Mouse (Mus musculus) lung, adult 18-20 months (tissue): Measurements from ENCODE around the gene Nol10.
A peak's percentile ranks its signal among the peaks of the same experiment; 100 is the strongest.
"Not testable (repeated sequence)": the region's sequence is repeated elsewhere in the genome, so short reads cannot be mapped to it uniquely, and the experiment has no call there.

Source experiments
- DNase-seq, 2 experiments: peaks; one replicate each; pipeline ENCODE4 v3.0.0; 2022; ENCODE audit warnings: mixed read lengths in 2 of 2

Gene Nol10

DNA sequence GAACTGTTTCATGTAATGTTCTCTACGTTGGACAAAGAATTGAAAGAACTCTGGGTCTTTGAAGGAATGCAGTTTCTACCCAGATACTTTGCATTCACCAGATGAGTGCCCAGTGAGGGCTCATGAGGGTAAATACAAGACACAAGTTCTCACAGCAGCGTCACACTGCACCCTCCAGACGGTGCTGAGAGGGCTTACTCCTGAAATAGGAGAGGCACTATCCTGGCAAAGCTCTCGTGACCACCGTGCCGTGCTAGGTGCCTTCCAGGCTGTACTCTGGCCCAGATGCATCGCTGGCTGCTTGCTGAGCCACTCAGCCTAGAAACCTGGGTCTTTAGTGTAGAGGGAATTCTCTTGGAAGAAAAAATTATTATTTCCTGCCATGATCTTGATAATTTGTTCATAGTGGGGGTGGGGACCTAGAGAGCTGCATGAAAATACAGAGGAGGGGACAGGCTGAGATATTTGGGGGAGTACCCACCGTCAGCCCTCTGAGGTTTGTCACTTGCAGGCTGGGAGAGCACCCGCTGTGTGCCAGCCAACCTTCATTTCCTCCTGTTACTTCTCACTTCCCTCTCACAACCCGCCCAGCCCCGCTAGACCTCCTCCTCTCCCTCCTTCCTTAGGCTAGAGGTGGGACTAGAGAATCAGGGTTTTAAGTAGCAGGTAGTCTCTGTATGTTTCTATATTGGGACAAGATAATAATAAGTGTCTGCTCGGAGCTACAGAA lies 63.7 kb downstream of the Nol10 start:
- no peak for DNase-seq

DNA sequence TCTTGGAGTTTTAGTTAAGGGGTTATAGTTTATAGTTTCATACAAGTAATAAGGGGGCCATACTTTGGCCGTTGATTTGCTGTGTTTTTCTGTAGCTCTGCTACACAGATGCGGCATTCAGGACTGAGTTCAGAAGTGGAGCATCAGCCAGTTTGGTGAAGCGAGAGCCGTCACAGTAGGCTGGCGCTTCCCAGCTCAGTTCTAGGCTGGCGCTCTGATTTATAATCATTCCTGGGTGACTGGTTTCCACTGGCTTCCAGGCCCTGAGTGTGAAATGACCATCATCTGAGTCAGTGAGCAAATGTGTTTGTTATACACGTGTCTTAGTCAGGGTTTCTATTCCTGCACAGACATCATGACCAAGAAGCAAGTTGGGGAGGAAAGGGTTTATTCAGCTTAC lies 66.5 kb downstream of the Nol10 start:
- no peak for DNase-seq

DNA sequence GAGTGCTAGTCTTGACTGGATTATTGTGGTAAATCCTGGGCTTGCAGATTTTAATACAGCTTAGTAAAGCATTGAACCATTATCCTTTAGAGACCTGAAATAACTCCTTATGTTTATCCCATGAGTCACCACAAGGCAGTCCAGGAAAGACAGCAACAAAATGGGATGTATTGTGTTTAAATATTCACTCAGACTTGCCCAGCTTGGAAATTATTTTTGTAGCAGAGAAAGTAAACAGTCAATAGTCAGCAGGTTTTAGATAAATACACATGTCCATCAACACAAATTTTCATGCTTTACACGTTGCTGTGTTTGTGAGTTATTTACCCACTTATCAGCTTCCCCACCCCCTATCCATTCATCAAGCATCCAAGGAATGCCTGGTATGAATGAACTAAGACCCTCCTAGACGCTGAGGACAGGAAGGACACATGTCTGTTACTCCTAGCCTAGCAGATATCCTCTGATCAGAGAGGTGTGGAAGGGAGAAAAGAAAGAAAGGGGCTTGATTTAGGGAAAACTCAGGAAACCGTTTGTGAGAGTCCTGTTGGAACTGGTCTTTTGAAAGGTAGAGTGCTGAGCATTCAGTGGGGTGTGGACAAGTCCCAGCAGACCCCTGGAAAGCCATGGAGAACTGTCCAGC lies 72.0 kb downstream of the Nol10 start:
- DNase-seq = no peak

DNA sequence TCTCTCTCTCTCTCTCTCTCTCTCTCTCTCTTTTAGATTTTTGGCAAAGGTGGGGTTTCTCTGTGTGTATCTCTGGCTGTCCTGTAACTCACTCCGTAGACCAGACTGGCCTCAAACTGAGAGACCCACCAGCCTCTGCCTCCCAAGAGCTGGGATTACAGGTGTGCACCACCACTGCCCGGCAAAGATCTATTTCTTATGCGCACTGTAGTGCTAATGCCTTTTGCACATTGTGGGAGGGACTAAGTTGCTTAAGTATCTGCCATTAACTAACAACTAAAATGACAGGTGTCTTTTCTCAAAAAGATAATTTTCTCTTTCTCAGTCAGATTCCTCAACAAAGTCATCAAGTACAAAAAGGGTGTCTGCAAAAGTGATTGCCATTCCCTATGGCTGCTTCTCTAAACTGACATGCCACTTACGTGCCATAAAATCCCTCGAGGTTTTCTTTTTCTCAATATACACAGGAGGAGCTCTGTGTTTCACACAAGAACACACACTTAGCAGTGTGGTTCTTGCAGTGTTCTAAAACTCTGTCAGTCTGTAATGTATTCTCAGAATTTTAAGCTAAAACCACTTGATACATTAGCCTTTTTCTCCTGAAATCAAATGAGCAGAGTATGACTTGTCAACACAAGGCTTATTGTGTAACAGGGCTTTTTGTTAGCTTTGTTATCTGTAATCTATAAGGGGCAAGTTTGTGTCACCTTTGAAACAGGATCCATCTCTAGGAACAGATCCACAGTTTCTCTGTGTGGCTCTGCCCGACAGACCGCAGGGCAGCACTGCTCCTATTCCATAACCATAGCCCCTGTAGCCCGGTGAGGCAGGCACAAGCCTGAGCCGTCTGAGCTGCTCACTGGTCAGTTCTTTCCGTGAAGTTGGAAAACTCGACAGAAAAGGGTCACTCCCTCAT lies 77.3 kb downstream of the Nol10 start:
- DNase-seq = no peak

DNA sequence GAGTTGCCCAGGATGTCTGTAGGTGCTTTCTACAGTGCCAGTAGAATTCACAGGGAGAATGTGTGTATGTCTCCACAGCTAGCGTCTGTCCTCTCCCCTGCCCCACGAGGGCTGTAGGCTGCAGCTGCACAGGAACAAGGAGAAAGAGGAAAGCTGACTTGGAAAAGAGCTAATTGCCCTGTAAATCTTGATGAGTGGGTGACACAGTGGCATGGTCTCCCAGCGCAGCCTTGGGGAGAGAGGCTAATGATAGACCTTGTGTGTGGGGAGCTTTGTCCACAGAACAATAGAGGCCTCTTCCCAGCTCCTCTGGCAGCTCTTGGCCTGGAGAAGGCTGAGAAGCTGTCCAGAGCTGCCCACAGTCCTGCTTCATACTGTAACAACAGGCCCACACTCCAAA lies 78.5 kb downstream of the Nol10 start:
- DNase-seq = no peak

DNA sequence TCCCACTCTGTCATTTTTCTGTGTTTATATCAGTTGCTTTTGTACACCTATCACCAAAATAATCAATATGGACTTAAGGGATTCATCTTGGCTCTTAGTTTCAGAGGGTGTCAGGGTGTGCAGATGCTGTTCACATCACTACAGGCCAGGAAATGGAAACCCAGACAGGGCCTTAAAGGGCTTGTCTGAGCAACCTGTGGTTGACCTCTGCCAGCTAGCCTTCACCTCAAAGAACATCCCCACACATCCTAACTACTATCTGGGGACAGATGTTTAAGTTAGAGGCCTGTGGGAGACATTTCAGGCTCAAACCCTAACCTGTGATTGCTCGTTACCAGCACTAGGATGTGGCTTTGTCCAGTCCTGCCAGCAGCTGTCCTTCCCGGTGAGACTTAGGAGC lies 82.3 kb downstream of the Nol10 start:
- no peak for DNase-seq

DNA sequence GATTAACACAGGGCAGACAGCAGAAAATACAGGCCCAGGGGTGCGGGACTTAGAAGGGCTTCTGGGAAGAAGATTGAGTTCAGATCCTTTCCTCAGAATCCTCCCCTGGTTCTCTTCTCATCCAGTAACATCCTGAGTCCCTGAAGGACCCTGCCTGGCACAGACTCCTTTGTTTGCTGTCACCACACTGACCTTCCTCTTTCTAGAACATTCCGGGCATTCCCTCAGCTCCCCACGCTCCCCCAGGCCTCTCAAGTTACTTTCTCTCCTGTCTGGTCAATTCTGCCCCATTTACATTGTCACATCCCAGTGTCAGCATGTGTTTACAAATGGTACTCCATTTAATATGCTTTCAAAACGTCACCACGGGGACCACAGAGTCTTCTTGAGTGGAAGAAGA lies 82.9 kb downstream of the Nol10 start:
- no peak for DNase-seq

DNA sequence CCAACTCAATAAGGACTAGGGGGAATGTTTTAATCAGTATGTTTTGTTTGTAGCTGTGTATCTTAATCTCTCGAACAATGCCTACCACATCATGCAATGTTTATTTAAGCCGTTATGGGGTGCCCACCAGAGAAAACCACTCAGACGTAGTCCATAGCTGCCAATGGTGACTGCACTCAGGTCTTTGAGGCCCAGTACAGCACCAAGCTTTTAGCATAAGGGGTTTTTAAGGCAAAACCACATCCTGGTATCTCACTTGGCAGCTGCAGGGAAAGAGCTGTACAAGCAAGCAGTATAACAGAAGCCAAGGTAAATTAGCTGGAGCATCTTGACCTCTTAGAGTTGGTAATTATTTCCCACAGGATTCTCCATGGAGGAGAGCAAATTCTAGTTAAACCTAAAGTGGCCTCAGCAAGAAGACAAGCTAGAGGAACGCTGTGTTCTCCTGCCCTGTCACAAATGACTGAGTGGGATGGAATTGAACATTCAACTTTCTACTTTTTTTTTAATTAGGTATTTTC lies 83.6 kb downstream of the Nol10 start:
- no peak for DNase-seq

DNA sequence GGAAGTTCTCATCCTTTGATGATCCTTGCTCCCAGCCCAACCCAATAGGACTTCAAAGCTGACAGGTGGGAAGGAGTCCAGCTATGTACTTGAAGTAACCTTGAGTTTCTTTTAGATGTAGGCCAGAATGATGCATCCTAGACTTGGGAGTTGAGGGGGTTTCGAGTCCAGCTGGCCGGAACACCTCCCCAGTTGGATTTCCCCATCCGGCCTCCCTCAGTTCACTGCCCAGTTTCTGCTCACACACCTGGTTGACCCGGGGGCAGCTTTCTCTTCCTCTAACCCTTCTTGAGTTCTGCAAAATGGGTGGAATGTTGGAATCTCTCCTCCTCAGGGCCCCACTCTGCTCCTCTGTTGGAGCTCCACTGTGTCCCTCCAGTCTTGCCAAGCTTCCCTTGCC lies 85.5 kb downstream of the Nol10 start:
- no peak for DNase-seq

DNA sequence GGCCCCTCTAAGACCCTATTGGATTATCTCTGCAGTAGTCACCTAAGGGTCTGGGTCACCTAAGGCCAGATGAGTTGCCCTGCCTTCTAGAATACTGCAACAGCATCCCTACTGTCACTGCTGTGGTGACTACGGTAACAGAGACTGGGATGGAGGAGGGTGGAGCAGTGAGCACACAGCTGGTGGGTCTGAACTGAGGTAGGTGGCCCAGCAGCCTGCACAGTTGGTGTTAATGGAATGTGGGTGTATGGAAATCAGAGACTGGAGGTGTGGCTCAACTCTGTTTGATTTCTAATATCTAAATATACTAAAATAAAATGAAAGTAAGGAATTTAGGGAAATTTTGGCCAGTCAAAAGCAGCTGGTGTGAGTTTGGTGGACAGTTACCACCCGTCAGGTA lies 88.2 kb downstream of the Nol10 start:
- DNase-seq = no peak

DNA sequence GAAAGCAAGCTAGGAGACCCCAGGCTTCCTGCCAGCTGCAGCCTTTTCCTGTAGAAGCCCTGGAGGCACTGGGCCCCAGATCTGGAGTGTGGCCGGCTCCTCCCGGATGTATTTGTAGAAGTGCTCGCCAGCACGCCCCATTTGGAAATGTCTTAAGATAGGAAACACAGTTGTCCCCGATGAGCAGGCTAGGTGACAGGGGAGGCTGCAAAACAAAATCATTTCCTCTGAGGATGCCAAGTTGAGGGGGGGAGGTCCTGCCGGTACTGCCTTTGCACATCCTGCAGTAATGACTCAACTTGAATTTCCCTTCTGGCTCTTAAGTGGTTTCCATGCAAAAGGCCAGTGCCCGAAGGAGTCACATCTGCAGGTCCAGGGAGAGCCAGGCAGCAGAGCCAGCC lies 92.0 kb downstream of the Nol10 start:
- peak; percentile 21 to 34 for DNase-seq

DNA sequence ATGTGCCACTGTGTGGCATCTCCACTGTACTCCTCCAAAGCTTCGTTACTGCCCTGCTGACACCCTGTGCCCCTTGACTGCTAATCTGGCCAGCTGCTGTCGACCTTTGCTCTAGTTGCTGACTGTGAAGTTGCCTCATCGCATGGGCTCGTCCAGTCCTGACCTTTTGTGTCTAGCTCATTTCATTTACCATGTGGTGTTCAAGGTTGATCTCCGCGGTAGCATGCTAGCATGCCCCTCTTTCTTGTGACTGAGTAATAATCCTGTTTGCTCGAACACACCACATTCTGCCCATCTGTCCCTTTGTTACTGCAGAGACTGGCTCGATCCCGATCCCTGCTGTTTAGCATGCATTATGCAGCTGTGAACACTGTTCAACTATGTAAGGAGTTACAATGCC lies 93.2 kb downstream of the Nol10 start:
- DNase-seq = no peak

DNA sequence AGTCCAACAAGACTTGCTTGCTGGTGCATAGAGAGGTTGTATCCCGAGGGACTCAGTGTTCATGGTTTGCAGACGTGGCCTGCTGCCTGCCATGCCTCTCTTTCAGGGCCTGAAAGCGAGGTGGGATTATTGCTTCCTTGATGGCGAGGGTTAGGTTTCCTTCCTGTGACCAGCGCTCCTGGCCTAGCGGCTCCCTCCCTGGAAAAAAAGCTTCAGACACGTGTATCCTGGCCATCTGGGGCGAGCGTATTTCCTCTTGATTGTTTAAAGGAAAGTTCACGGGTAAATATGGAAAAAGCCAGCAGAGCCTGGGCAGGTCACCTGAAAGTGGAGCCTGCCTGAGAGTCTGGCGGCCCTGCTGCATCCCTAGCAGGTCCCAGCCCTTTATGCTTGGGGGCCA lies 96.1 kb downstream of the Nol10 start:
- DNase-seq = peak; percentile 10 to 13

DNA sequence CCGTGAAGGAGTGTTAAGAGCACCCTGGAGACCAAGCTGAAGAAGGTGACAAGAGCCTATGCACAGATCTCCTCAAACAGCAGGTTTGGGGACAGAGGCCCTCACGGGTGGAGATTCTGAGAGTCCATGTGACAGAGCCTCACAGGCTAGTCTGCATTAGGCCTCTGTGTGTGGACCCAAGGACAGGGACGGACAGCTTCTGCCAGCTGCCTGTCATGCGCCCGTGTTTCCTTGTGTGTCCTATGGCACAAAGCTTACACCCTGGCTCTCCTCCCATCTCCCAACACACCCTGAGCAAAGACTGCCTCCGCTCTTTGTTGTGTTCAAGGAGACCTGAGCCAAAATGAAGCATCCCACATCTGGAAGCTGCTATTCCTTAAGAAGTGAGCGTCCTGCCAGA lies 97.0 kb downstream of the Nol10 start:
- DNase-seq = no peak

DNA sequence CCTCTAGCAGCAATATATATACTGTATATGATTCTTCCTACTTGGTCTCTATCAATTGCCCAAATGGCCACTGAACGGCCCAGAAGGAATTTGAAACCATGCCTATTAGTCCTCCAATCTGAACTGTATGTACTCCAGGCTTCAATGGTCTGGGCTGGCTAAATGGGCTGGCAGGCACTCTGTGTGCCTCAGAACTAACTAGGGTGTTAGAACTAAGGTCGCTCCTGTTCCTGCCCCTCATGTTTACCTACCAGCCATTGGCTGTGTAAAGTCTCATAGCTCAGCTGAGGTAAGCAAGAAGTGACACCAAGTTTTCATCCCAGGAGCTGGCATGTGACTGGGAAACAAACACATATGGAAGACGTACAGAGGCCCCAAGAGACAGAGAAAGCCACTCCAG lies 100.5 kb downstream of the Nol10 start:
- no peak for DNase-seq

DNA sequence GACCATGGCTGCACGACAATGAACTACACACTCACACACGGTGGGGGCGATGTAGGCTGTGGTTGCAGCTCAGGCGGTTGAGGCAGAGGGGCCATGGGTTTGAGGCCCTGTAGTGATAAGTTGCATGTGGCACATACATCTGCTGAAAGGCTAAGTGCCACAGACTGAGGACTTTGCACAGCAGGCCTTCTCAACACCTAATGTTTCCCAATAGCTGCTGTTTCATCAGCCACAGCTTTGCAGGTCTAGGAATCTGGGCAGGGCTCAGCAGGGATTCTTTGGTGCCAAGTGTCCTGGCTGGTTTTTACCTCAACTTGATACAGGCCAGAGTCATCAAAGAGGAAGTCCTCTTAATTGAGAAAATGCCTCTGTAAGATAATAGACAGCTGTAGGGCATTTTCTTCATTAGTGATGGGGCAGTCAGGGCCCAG lies 101.4 kb downstream of the Nol10 start:
- DNase-seq = no peak

DNA sequence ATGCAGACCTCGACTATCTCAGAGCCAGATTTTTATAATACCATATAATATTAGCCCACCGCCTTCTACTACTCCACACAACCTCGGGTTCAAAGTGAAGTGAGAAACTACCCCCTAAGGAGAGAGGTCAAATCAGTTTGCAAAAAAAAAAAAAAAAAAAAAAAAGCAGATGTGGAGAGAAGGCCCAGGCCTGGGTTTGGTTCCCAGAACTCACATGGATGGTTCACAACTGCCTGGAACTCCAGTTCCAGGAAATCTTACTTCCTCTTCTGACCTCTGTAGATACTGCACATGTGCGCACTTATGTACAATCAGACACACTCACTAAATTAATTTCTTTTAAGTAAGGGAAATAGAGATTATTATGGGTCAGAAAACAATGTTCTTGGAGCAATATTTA lies 102.2 kb downstream of the Nol10 start:
- no peak for DNase-seq

DNA sequence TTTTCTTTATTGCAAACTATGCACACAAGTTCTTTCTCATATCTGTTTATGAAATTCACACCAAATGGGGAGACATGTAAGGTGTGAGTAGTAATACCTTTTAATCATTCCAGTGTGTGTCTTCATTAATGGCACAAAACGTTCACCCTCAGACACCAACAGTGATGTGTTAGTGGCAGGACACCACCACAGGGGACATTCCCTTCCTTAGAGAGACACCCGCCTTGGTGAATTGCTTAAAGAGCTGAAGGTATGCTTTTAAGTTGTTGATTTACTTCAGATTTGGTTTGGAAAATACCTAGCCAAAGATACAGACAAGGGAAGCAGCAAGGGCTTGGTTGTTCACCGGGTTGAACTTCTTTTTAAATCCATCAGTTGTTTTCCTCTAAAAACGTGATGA lies 102.7 kb downstream of the Nol10 start:
- DNase-seq = no peak

DNA sequence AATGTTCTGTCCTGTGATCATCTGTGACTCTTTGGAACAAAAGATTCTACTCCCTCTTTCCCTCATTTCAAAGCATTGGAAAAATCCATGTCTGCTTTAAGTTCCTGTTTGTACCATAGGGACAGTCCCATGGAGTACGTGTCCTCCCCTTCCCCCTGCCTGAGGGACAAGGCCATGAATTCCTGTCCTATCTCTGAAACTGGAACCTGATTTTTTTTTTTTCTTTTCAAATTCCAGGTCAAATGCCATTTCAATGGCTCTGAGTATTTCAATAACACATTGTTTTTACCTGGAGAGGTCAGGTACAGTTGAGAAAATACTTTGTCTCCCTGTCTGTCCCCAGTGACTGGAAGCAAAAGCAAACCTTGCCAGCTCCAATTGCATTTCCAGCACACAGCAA lies 104.0 kb downstream of the Nol10 start:
- DNase-seq = no peak

DNA sequence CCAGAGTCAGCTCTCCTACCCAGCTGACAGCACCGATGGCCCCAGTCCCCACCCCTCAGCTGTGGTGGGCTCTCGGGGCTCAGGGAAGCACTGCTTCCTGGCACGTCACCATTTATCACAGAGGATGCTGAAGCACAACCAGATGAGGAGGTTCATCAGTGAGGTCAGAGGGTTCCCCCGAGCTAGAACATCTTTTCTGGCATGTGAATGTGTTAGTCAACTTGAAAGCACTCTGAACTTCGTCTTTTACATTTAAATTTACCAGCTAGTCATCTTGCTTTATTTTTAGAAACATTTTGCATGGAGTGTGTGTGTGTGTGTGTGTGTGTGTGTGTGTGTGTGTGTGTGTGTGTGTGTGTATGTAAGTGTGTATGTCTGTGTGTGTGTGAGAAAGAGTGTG lies 105.7 kb downstream of the Nol10 start:
- no peak for DNase-seq

DNA sequence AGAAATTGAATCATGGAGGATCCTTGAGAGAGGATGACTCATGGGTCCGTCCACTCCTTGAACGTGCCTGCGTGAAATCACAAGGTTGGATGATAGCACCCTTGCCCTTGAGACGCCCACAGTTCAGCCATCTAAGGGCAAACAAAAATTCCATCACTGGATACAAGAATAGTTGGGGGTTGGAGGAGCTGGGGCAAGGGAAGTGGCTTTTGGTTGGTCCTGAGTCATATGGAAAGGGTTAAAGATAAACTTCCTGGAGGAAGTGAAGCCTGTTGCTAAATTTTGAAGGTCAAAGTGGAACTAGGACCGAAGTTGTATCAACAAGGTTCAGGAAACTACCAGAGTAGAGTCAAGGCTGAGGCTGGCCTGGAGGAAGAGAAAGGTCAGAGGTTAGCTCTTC lies 106.8 kb downstream of the Nol10 start:
- DNase-seq = no peak

DNA sequence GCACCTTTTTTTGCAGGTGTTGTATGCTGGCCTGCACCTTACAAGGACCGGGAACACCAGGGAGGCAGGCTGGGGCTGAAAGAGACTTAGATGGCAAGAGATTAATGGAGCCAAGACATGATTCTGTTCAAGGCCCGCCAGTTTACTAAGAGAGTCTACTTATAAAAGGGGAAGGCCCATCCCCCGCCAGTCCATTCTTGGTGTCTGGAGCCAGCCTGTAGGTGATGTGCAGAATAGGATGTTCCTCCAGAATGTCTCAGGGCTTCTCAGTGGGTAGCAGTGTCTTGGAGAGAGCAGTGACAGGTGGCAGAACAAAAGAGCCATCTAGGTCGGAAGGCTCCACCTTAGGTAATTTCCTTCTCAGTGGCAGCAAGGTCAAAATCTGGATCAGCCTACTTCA lies 111.0 kb downstream of the Nol10 start:
- DNase-seq = not testable (repeated sequence)

DNA sequence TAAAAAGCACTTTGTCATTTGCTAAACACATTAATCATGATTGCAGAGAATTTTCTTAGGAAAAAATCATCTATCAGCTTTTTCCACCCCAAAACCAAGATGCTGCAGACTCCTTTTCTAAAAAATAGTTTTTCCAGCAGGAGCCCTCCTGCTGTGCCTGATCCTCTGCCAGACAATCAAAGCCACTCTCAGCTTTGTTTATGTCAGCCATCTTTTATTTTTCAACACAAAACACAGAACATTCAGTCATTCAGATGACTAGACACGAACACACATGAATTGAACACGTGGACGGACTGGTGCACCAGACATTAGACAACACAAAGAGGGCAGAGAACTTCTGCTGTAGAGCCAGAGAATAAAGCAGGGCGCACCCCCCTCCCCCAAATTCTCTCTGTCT lies 115.4 kb downstream of the Nol10 start:
- no peak for DNase-seq

DNA sequence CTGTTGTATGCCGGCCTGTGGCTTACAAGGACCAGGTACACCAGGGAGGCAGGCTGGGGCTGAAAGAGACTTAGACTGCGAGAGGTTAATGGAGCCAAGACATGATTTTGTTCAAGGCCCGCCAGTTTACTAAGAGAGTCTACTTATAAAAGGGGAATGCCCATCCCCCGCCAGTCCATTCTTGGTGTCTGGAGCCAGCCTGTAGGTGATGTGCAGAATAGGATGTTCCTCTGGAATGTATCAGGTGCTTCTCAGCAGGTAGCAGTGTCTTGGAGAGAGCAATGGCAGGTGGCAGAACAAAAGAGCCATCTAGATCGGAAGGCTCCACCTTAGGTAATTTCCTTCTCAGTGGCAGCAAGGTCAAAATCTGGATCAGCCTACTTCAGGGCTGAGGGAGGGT lies 116.3 kb downstream of the Nol10 start:
- not testable (repeated sequence) for DNase-seq
